Mouse (Mus musculus) adrenal gland, postnatal 10 days (tissue): ENCODE measurements at regions not wholly inside any gene's neighbourhood (a gene's known extent, or its start where the extent isn't known, plus 50 kb on each side); places are given as distances from the start of the nearest gene placed in this dataset.

Experiments used
- DNase-seq: peaks from one replicate; pipeline ENCODE4 v3.0.0; 2021; ENCODE audit warnings: mixed read lengths

GRCm38 (mm10) chr2:134730547-134730946 lies 55.3 kb upstream of the Plcb1 start:
- DNase-seq = no peak

GRCm38 (mm10) chr2:134726713-134727112 lies 59.2 kb upstream of the Plcb1 start:
- DNase-seq = peak; percentile 34

- DNase-seq = peak; percentile 33
Observed at GRCm38 (mm10) chr2:134724071-134724470, 61.8 kb upstream of the Plcb1 start.

GRCm38 (mm10) chr2:134717815-134718362 lies 68.0 kb upstream of the Plcb1 start:
- DNase-seq = no peak

GRCm38 (mm10) chr2:134716531-134716930 lies 69.3 kb upstream of the Plcb1 start:
- DNase-seq = no peak

- no peak for DNase-seq
Observed at GRCm38 (mm10) chr2:134714001-134714400, 70.1 kb upstream of the Tmx4 start.

GRCm38 (mm10) chr2:134708754-134709153 lies 64.8 kb upstream of the Tmx4 start:
- no peak for DNase-seq

GRCm38 (mm10) chr2:134703067-134703466 lies 59.1 kb upstream of the Tmx4 start:
- DNase-seq = no peak

- DNase-seq = no peak
Observed at GRCm38 (mm10) chr2:134697424-134697823, 53.5 kb upstream of the Tmx4 start.

GRCm38 (mm10) chr2:134696394-134696793 lies 52.4 kb upstream of the Tmx4 start:
- no peak for DNase-seq
